Mouse (Mus musculus): Measurements from ENCODE around the gene Mafk. TPM values are rescaled to one million over a fixed set of nuclear protein-coding genes. Genes with fewer than 3 reads are reported as not detected.
"Not testable (repeated sequence)": the region's sequence is repeated elsewhere in the genome, so short reads cannot be mapped to it uniquely, and the experiment has no call there.

Mafk gene
- 18.7 and 20.6 TPM in 2 replicates for polyA plus RNA-seq (2015; fragmentation: Nextera tagmentation; extraction: Ambion mirVana)

GRCm38 (mm10) chr5:139791227-139792158, at the start of gene Mafk:
Gene Mafk, plus strand, starts transcription at chr5:139791513.
- ATAC-seq (replicated peaks) = peak; percentile 90
- Histone ChIP-seq H3K27me3 (no peaks in the 10 kb centered on the region), H3K4me3 (peak within 1 kb of the TSS; percentile 59), H3K9me3 (no peaks in the 10 kb centered on the region), H3K4me1 (peaks cover 32% of the 10 kb centered on the region), H3K27ac (replicated peaks) (peak within 1 kb of the TSS; percentile 46), H3K9ac (replicated peaks) (peak within 1 kb of the TSS; percentile 55), H3K4me2 (replicated peaks) (peak within 1 kb of the TSS; percentile 99), H3K36me3 (no peaks in the 10 kb centered on the region)
- under 1% methylated on average over 92 of the region's 92 CpGs for WGBS

GRCm38 (mm10) chr5:139742640-139743039, 48.7 kb upstream of the Mafk start:
- WGBS = 51% methylated on average over 3 of the region's 3 CpGs
- not testable (repeated sequence) for H3K27ac ChIP-seq (replicated peaks)

GRCm38 (mm10) chr5:139745771-139746170, 45.5 kb upstream of the Mafk start:
- Histone ChIP-seq H3K27me3 (0 out of 2 replicates have a peak, but pooled peaks cover 4% of the 10 kb centered on the region), H3K4me1 (no peaks in the 10 kb centered on the region), H3K4me3 (no peak overlapping the region), H3K36me3 (peaks cover 6% of the 10 kb centered on the region), H3K4me2 (replicated peaks) (no peak overlapping the region), H3K9me3 (no peaks in the 10 kb centered on the region), H3K9ac (replicated peaks) (no peak overlapping the region), H3K27ac (replicated peaks) (no peak overlapping the region)
- 6% methylated on average over 3 of the region's 3 CpGs for WGBS
- ATAC-seq (replicated peaks) = no peak

More at GRCm38 (mm10) chr5:139742640-139743039, 48.7 kb upstream of the Mafk start:
- H3K9ac ChIP-seq (replicated peaks); H3K4me3 ChIP-seq; H3K4me1 ChIP-seq; H3K9me3 ChIP-seq; H3K4me2 ChIP-seq (replicated peaks); H3K27me3 ChIP-seq; ATAC-seq (replicated peaks); H3K36me3 ChIP-seq: not testable (repeated sequence)

- H3K4me3 ChIP-seq = no peak overlapping the region
- 80% methylated on average over 16 of the region's 16 CpGs for WGBS
- H3K27ac ChIP-seq (replicated peaks) = no peak overlapping the region
- H3K9ac ChIP-seq (replicated peaks) = no peak overlapping the region
- ATAC-seq (replicated peaks) = no peak
- H3K27me3 ChIP-seq = 0 out of 2 replicates have a peak, but pooled peaks cover 4% of the 10 kb centered on the region
- H3K36me3 ChIP-seq = peaks cover 33% of the 10 kb centered on the region
- no peaks in the 10 kb centered on the region for H3K4me1 ChIP-seq
- no peaks in the 10 kb centered on the region for H3K9me3 ChIP-seq
- H3K4me2 ChIP-seq (replicated peaks) = no peak overlapping the region
These were observed 41.7 kb upstream of the Mafk start for GRCm38 (mm10) chr5:139749413-139750125.

- Histone ChIP-seq H3K4me1 (no peaks in the 10 kb centered on the region), H3K4me3 (no peak overlapping the region), H3K36me3 (peaks cover 37% of the 10 kb centered on the region), H3K9ac (replicated peaks) (no peak overlapping the region), H3K27me3 (0 out of 2 replicates have a peak, but pooled peaks cover 4% of the 10 kb centered on the region), H3K27ac (replicated peaks) (no peak overlapping the region), H3K4me2 (replicated peaks) (no peak overlapping the region), H3K9me3 (no peaks in the 10 kb centered on the region)
- peak; percentile 20; the same call in 1 of the 2 replicates for ATAC-seq (replicated peaks)
These were observed 40.8 kb upstream of the Mafk start for GRCm38 (mm10) chr5:139750535-139750934.

GRCm38 (mm10) chr5:139754753-139755152, 36.6 kb upstream of the Mafk start:
- Histone ChIP-seq H3K27me3 (no peaks in the 10 kb centered on the region), H3K9me3 (no peaks in the 10 kb centered on the region), H3K4me3 (no peak overlapping the region), H3K4me2 (replicated peaks) (no peak overlapping the region), H3K36me3 (peaks cover 74% of the 10 kb centered on the region), H3K4me1 (no peaks in the 10 kb centered on the region), H3K9ac (replicated peaks) (no peak overlapping the region), H3K27ac (replicated peaks) (no peak overlapping the region)
- WGBS = 35% methylated on average over 12 of the region's 12 CpGs
- no peak for ATAC-seq (replicated peaks)

- no peaks in the 10 kb centered on the region for H3K27me3 ChIP-seq
- H3K9ac ChIP-seq (replicated peaks) = no peak overlapping the region
- WGBS = 88% methylated on average over 12 of the region's 12 CpGs
- no peaks in the 10 kb centered on the region for H3K9me3 ChIP-seq
- no peak overlapping the region for H3K4me2 ChIP-seq (replicated peaks)
- no peak overlapping the region for H3K27ac ChIP-seq (replicated peaks)
- peaks cover 78% of the 10 kb centered on the region for H3K36me3 ChIP-seq
- no peaks in the 10 kb centered on the region for H3K4me1 ChIP-seq
- no peak overlapping the region for H3K4me3 ChIP-seq
- ATAC-seq (replicated peaks) = no peak
These were observed 35.2 kb upstream of the Mafk start for GRCm38 (mm10) chr5:139756135-139756534.

- Histone ChIP-seq H3K4me3 (no peak overlapping the region), H3K36me3 (peaks cover 77% of the 10 kb centered on the region), H3K4me2 (replicated peaks) (no peak overlapping the region), H3K27me3 (no peaks in the 10 kb centered on the region), H3K9me3 (no peaks in the 10 kb centered on the region), H3K9ac (replicated peaks) (no peak overlapping the region), H3K27ac (replicated peaks) (no peak overlapping the region), H3K4me1 (no peaks in the 10 kb centered on the region)
- no peak for ATAC-seq (replicated peaks)
- 91% methylated on average over 2 of the region's 2 CpGs for WGBS
These were observed 34.7 kb upstream of the Mafk start for GRCm38 (mm10) chr5:139756586-139756985.

- Histone ChIP-seq H3K27ac (replicated peaks) (no peak overlapping the region), H3K36me3 (peaks cover 82% of the 10 kb centered on the region), H3K9ac (replicated peaks) (no peak overlapping the region), H3K9me3 (no peaks in the 10 kb centered on the region), H3K4me2 (replicated peaks) (no peak overlapping the region), H3K4me3 (no peak overlapping the region), H3K27me3 (no peaks in the 10 kb centered on the region), H3K4me1 (no peaks in the 10 kb centered on the region)
- ATAC-seq (replicated peaks) = no peak
- WGBS = 82% methylated on average over 16 of the region's 16 CpGs
These were observed 33.2 kb upstream of the Mafk start for GRCm38 (mm10) chr5:139758096-139758495.

GRCm38 (mm10) chr5:139764296-139764695, 27.0 kb upstream of the Mafk start:
- Histone ChIP-seq H3K9ac (replicated peaks) (no peak overlapping the region), H3K9me3 (no peaks in the 10 kb centered on the region), H3K4me1 (no peaks in the 10 kb centered on the region), H3K4me3 (no peak overlapping the region), H3K27me3 (no peaks in the 10 kb centered on the region), H3K27ac (replicated peaks) (no peak overlapping the region), H3K36me3 (peaks cover 96% of the 10 kb centered on the region), H3K4me2 (replicated peaks) (no peak overlapping the region)
- ATAC-seq (replicated peaks) = no peak
- WGBS = 64% methylated on average over 11 of the region's 11 CpGs

- Histone ChIP-seq H3K9ac (replicated peaks) (no peak overlapping the region), H3K27ac (replicated peaks) (no peak overlapping the region), H3K4me1 (no peaks in the 10 kb centered on the region), H3K4me2 (replicated peaks) (no peak overlapping the region), H3K27me3 (no peaks in the 10 kb centered on the region), H3K9me3 (no peaks in the 10 kb centered on the region), H3K36me3 (peaks cover 95% of the 10 kb centered on the region), H3K4me3 (no peak overlapping the region)
- WGBS = 93% methylated on average over 8 of the region's 8 CpGs
- ATAC-seq (replicated peaks) = no peak
These were observed 23.1 kb upstream of the Mafk start for GRCm38 (mm10) chr5:139768216-139768615.

All from forebrain, embryonic 15.5 days (tissue).